Mouse (Mus musculus) megakaryocyte, embryonic 14.5 days (primary cell): ENCODE measurements around the gene Map2k1.

Experiments used
- FLI1 ChIP-seq: IDR thresholded peaks from 2 replicates; pipeline ENCODE4 v1.6.1; 2012; ENCODE audit warnings: low read length, inconsistent platforms, mixed read lengths
- GATA1 ChIP-seq: IDR thresholded peaks from 3 replicates; pipeline ENCODE4 v1.6.1; 2012; ENCODE audit warnings: mixed read lengths, low read length, inconsistent platforms, borderline replicate concordance

- TF ChIP-seq GATA1: no peak
- no peak for TF ChIP-seq FLI1
Observed at GRCm38 (mm10) chr9:64221480-64221879, 32.0 kb downstream of the Map2k1 start.
